ENCODE assay signal across 9 mouse cellular contexts in the genomic region with DNA sequence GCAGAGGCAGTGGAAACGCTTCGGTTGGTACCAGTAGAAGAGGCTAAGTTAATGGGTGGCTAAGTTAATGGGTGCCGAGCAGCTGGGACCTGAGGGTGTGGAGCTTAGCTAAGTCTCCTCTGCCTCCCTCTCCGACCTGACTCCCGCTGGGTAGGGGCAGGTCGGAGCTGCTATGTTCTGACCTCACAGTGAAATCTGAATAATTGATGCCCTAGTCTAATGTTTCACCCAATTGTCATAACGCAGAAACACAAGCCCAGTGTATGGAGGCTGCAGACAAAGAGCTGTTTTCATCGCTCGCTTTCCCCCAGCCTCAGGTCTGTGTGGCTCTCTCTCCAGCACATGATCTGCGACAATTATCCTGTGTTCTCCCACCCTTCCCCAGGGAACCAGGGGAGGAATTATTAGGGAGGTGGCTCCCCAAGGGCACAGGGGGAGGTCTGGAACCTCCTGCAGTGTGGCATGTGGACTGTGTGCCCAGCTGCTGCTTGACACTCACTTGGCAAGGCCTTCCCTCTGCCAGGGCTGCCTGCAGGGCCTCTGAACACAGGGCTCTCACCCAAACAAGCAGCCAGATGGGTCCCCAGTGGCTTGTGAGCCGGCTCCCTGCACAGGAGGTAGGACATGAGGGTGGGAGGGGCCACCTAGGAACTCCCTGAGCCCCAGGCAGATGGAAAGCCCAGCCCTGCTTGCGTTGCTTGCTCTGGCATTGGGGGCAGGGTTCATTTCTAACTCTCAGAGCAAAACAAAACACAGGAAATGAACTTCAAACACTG. TPM values are rescaled to one million over a fixed set of nuclear protein-coding genes. Genes with fewer than 3 reads are reported as not detected.
DNase-seq lines count a peak whose midpoint lies in the region; ATAC-seq lines count a peak whose summit lies in the region.
"Had no signal": no experiment of that assay in that cellular context is flagged by ENCODE, and none has a peak within 500 bp of the region (broad histone marks: within the 10 kb centered on the region; RNA-seq: fewer than 3 reads in every experiment).

No protein-coding gene starts in this region.

- no peaks in the 10 kb centered on the region for H3K27me3 ChIP-seq in liver, embryonic 13.5 days
- no peaks in the 10 kb centered on the region for H3K27me3 ChIP-seq in neural tube, embryonic 15.5 days (replicated peaks)

- H3K36me3 ChIP-seq in liver, embryonic 13.5 days, result no peaks in the 10 kb centered on the region
- H3K36me3 ChIP-seq in neural tube, embryonic 15.5 days, result no peaks in the 10 kb centered on the region

- peak; percentile 93 for DNase-seq in heart, adult 11 months
- DNase-seq in heart, adult 8-10 months (ENCODE audit: low spot score), result no peak
- peak; percentile 45 to 57 for DNase-seq in cerebellum, postnatal 14 days
- peak; percentile 25 to 28 for DNase-seq in heart, postnatal 10 days
- DNase-seq in kidney, postnatal 36 days, result peak; percentile 78 to 84
- DNase-seq in liver, embryonic 13.5 days, result no peak

- H3K27ac ChIP-seq in liver, embryonic 13.5 days, result peak overlapping the region; percentile 61; the same call in 1 of the 2 replicates
- peak overlapping the region; percentile 78 for H3K27ac ChIP-seq in neural tube, embryonic 15.5 days (replicated peaks)
- H3K27ac ChIP-seq: heart, adult 2 months had no signal

- ATAC-seq in liver, embryonic 13.5 days (ENCODE audit: low read depth), result no peak
- ATAC-seq in neural tube, embryonic 15.5 days (ENCODE audit: low FRiP score), result peak; percentile 85
- no peak for ATAC-seq in erythroblast, adult 5-6 weeks (replicated peaks; ENCODE audit: low FRiP score, poor library complexity, severe bottlenecking)

- H3K9ac ChIP-seq in liver, embryonic 13.5 days, result peak overlapping the region; percentile 39; the same call in 1 of the 2 replicates
- H3K9ac ChIP-seq in neural tube, embryonic 15.5 days (replicated peaks), result no peak overlapping the region; the same call in 1 of the 2 replicates

- 68% methylated on average over 12 of the region's 12 CpGs for WGBS in liver, embryonic 13.5 days (ENCODE audit: insufficient replicate concordance)
- 9% methylated on average over 12 of the region's 12 CpGs for WGBS in neural tube, embryonic 15.5 days

- intact Hi-C loops in heart, postnatal 10 days (cut with DNase I), result no loop called here

- peaks cover 85% of the 10 kb centered on the region for H3K4me1 ChIP-seq in liver, embryonic 13.5 days (replicated peaks)
- H3K4me1 ChIP-seq in neural tube, embryonic 15.5 days, result peaks cover 18% of the 10 kb centered on the region

- H3K4me3 ChIP-seq in liver, embryonic 13.5 days (replicated peaks), result no peak overlapping the region
- H3K4me3 ChIP-seq in neural tube, embryonic 15.5 days (replicated peaks), result no peak overlapping the region
- H3K4me3 ChIP-seq: heart, adult 2 months had no signal

- no peak overlapping the region for H3K4me2 ChIP-seq in liver, embryonic 13.5 days
- peak overlapping the region; percentile 20 for H3K4me2 ChIP-seq in neural tube, embryonic 15.5 days

- H3K9me3 ChIP-seq in liver, embryonic 13.5 days (replicated peaks), result no peaks in the 10 kb centered on the region
- no peaks in the 10 kb centered on the region for H3K9me3 ChIP-seq in neural tube, embryonic 15.5 days (replicated peaks)

RNA-seq across cellular contexts. Expression of a gene that starts 47.9 kb away (rescaled TPM):
- total RNA-seq in heart, adult 8-10 months (2022), result 10 to 100 TPM; 39.6 to 53.1 (median 47.7) TPM
- total RNA-seq in heart, postnatal 10 days (2021), result 10 to 100 TPM; 63.9 to 96.0 TPM
- 13.6 and 14.1 TPM in 2 replicates for polyA plus RNA-seq in liver, embryonic 13.5 days (2015; fragmentation: Nextera tagmentation; extraction: Ambion mirVana)
- polyA plus RNA-seq in neural tube, embryonic 15.5 days (2015; fragmentation: Nextera tagmentation; extraction: Ambion mirVana), result 24.7 and 26.8 TPM in 2 replicates
- 29.4 and 32.6 TPM in 2 replicates for total RNA-seq in erythroblast, adult 5-6 weeks (2015; ENCODE audit: low replicate concordance)
- 16.7 and 36.9 TPM in 2 replicates for total RNA-seq in erythroblast, adult 5-6 weeks (2017; ENCODE audit: low replicate concordance)

Comparison
In these comparisons a context has a peak if more than half of its experiments do, and no peak if none do; other contexts are left out.
1. DNase-seq: peak in heart, adult 11 months (single experiment), cerebellum, postnatal 14 days (2 of 2), heart, postnatal 10 days (2 of 2) and kidney, postnatal 36 days (2 of 2); none in heart, adult 8-10 months (single experiment) and liver, embryonic 13.5 days (single experiment).